Mouse (Mus musculus) embryonic facial prominence, embryonic 11.5 days (tissue): ENCODE measurements around the gene Rsrp1. TPM values are rescaled to one million over a fixed set of nuclear protein-coding genes. Genes with fewer than 3 reads are reported as not detected.

Experiments used
- ATAC-seq: fragments of 200-750 bp; cut with Nextera tagmentation; replicated peaks from 2 replicates; pipeline ENCODE4 v1.8.0; 2017; ENCODE audit warnings: low read depth; ENCODE audit not compliant: insufficient number of reproducible peaks, low FRiP score, low TSS enrichment
- DNase-seq: peaks from one replicate; pipeline ENCODE4 v3.0.0-alpha.2; 2015; ENCODE audit warnings: low spot score
- H3K27ac ChIP-seq: fragments of 300-500 bp; sonication (generic); replicated peaks from 2 replicates; pipeline ENCODE4 v1.5.1; 2014; ENCODE audit warnings: mild to moderate bottlenecking, low read depth, low read length, control low read depth
- H3K27me3 ChIP-seq: fragments of 300-500 bp; sonication (generic); 2 replicates; pipeline ENCODE4 v1.6.1; 2014; ENCODE audit warnings: mild to moderate bottlenecking, low read length, moderate library complexity, mixed read lengths; ENCODE audit not compliant: control insufficient read depth, insufficient read depth
- H3K36me3 ChIP-seq: fragments of 300-500 bp; sonication (generic); replicated peaks from 2 replicates; pipeline ENCODE4 v1.6.1; 2014; ENCODE audit warnings: low read depth, mild to moderate bottlenecking, low read length, moderate library complexity, mixed read lengths; ENCODE audit not compliant: control insufficient read depth, insufficient read depth
- H3K4me1 ChIP-seq: fragments of 300-500 bp; sonication (generic); 2 replicates; pipeline ENCODE4 v1.6.1; 2014; ENCODE audit warnings: low read length, mixed read lengths; ENCODE audit not compliant: control insufficient read depth, insufficient read depth
- H3K4me2 ChIP-seq: fragments of 300-500 bp; sonication (generic); 2 replicates; pipeline ENCODE4 v1.6.1; 2014; ENCODE audit warnings: low read depth, mild to moderate bottlenecking, control low read depth, low read length, moderate library complexity
- H3K4me3 ChIP-seq: fragments of 300-500 bp; sonication (generic); 2 replicates; pipeline ENCODE4 v1.5.1; 2014; ENCODE audit warnings: low read depth, low read length, control low read depth
- H3K9ac ChIP-seq: fragments of 300-500 bp; sonication (generic); replicated peaks from 2 replicates; pipeline ENCODE4 v1.6.1; 2014; ENCODE audit warnings: mild to moderate bottlenecking, control low read depth, low read length
- H3K9me3 ChIP-seq: fragments of 300-500 bp; sonication (generic); replicated peaks from 2 replicates; pipeline ENCODE4 v1.6.1; 2016; ENCODE audit warnings: mild to moderate bottlenecking, low read length, inconsistent platforms, mixed read lengths; ENCODE audit not compliant: control insufficient read depth
- WGBS: fragments of 180-500 bp; shearing (Covaris S2); extraction: QIAGEN DNeasy Blood & Tissue Kit; methylation state at CpG from one replicate; pipeline ENCODE4 v1.1.7; 2014; 5-methylcytosine and 5-hydroxymethylcytosine counted together
- polyA plus RNA-seq: library from polyadenylated mRNA; unstranded; fragments of >200 nt; fragmentation: Nextera tagmentation; extraction: Ambion mirVana; gene quantifications from 2 replicates; pipeline ENCODE4 v1.2.1, GENCODE M21; 2014

Gene Rsrp1
- polyA plus RNA-seq, 1 experiment from 2014 or later = 368 TPM

DNA sequence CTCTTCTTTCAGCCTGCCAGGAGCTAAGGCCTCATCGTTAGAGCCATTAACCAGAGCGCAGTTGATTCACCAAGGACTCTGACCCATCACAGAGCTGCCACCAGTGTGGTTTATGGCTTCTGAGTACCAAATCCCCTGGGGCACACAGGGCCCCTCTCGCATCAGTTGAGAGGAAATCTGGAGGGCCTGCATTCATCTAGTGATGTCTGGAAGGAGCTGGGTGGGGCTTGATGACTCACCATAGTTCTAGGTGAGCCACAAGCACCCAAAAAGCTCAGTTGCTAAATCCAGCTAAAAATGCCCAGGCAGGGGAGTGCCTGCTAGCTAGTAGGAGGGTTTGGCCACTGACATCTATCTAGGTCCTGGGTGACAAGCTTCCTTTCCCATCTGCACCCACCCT lies 32.5 kb downstream of the Rsrp1 start:
- no peaks in the 10 kb centered on the region for H3K4me1 ChIP-seq
- no peak overlapping the region for H3K4me3 ChIP-seq
- DNase-seq (no peak), ATAC-seq (no peak)
- no peak overlapping the region for H3K4me2 ChIP-seq
- no peak overlapping the region for H3K27ac ChIP-seq
- 85% methylated on average over 3 of the region's 3 CpGs for WGBS
- H3K9me3 ChIP-seq = no peaks in the 10 kb centered on the region
- H3K27me3 ChIP-seq = no peaks in the 10 kb centered on the region; the same call in 1 of the 2 replicates
- H3K9ac ChIP-seq = no peak overlapping the region
- H3K36me3 ChIP-seq = no peaks in the 10 kb centered on the region

DNA sequence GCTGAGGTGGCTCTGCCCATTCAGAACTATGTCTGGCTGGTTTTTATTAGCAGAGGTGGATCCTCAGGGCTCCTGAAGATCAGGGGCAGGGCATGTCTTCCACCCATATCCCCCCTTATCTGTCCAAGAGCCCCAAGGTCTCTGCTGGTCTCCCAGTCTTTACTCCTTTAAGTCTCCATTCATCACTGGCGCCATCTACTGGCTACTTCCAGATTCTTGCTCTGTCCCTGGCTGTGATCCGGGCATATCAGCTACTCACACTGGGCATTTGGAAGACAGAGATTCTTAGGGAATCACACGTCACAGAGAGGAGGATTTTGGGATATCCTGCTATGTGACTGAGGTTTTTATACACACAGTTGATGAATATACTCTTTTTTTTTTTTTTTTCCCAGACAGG lies 32.9 kb downstream of the Rsrp1 start:
- H3K9ac ChIP-seq = no peak overlapping the region
- WGBS = 23% methylated on average over 3 of the region's 3 CpGs
- peak; percentile 75 for DNase-seq
- no peak for ATAC-seq
- H3K9me3 ChIP-seq = no peaks in the 10 kb centered on the region
- no peak overlapping the region for H3K4me3 ChIP-seq
- no peaks in the 10 kb centered on the region for H3K36me3 ChIP-seq
- H3K27ac ChIP-seq = no peak overlapping the region
- no peaks in the 10 kb centered on the region; the same call in 1 of the 2 replicates for H3K27me3 ChIP-seq
- no peaks in the 10 kb centered on the region for H3K4me1 ChIP-seq
- H3K4me2 ChIP-seq = no peak overlapping the region

DNA sequence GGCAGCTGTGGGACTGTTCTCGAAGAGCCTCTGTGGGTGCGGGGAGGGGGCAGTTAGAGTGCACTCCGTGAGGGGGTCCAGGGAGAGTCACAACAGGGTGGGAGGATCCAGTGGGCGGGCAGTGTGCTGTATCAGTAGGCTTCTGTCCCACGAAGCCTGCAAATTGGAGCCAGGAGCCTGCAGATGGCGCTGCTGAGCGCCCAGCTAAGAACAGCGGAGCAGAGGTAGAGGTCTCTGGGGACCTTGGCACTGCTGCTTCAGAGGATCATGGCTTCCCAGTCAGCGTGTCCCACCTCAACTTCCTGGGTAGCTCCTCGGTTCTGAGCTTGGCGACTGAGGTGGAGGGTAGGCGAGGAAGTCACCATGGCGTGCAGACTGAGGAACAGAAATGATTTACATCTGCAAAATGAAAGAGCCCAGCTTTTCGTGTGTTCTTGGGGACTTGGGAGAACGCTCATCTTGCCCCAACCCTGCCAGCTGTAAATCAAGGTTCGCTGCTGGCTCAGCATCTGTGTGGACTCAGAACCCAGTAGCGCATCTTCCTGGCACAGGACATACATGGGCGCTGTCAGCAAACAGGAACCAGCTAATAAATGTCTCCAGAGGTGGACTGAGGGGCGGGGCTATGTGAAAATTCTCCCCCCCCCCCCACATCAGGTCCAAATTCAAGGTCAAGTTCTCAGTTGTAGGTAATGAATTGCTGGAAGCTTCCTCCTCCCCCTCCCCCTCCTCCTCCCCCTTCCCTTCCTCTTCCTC lies 39.8 kb downstream of the Rsrp1 start:
- ATAC-seq (no peak), DNase-seq (peak; percentile 80)
- Histone ChIP-seq H3K36me3 (no peaks in the 10 kb centered on the region), H3K4me3 (no peak overlapping the region), H3K9ac (no peak overlapping the region), H3K27ac (no peak overlapping the region), H3K4me1 (no peaks in the 10 kb centered on the region), H3K9me3 (no peaks in the 10 kb centered on the region), H3K4me2 (peak overlapping the region; percentile 10; the same call in 1 of the 2 replicates), H3K27me3 (no peaks in the 10 kb centered on the region)
- WGBS = 21% methylated on average over 19 of the region's 19 CpGs

DNA sequence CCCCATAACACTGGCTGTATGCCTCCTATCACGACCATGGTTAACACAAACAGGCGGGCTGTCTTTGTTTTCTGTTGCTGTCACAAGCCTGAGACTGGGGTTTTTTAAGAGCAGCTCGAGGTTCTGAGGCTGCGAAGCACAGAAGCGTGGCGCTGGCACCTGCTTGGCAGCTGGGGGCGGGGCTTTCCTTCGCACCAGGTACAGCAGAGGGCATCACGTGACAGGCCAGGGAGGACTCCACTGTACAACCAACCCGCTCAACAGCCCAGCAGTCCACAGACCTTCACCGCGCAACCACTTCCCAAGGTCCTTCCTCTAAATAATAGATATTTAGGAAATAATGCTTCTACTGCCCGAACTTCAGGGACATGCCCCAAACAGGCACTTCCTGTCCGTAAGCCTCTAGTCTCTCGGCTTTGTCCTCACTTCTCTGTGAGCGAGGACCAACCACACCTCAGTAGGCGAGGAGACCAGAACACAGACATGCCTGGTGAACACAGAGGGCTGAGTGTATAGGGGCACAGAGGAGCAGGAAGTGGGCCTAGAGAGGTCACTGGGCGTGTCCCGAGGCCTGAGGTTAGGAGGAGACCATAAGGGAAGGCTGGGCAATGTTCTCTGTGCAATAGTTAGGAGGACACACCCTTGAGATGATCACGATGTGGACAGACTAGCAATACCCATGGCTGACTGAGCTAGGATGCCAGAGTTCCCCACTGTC lies 44.7 kb downstream of the Rsrp1 start:
- no peaks in the 10 kb centered on the region for H3K27me3 ChIP-seq
- ATAC-seq (no peak), DNase-seq (no peak)
- H3K9me3 ChIP-seq = no peaks in the 10 kb centered on the region
- no peak overlapping the region for H3K4me3 ChIP-seq
- no peaks in the 10 kb centered on the region for H3K36me3 ChIP-seq
- WGBS = 77% methylated on average over 20 of the region's 20 CpGs
- H3K4me1 ChIP-seq = no peaks in the 10 kb centered on the region
- H3K4me2 ChIP-seq = no peak overlapping the region
- no peak overlapping the region for H3K9ac ChIP-seq
- no peak overlapping the region for H3K27ac ChIP-seq

DNA sequence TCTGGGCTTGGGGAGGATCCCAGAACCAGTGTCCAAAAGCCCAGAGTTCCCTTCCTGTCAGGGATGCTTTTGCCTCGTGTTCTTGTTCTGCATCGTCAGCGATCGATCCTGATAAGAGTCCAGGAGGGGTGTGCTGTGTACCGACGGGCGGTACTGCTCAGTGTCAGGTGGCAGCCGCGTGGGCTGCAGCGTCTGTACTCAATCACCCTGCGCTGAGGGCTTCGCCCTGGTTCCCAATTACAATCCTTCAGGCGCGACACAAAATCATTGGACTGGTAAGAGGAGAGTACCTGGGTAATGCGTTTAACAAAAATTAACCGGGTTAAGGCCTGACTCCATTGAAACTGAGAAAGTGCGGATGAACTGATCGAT lies 45.2 kb downstream of the Rsrp1 start:
- Histone ChIP-seq H3K4me2 (no peak overlapping the region), H3K27me3 (no peaks in the 10 kb centered on the region), H3K36me3 (no peaks in the 10 kb centered on the region), H3K9ac (no peak overlapping the region), H3K4me3 (no peak overlapping the region), H3K4me1 (no peaks in the 10 kb centered on the region), H3K27ac (no peak overlapping the region), H3K9me3 (no peaks in the 10 kb centered on the region)
- 76% methylated on average over 18 of the region's 18 CpGs for WGBS
- DNase-seq (no peak), ATAC-seq (no peak)

DNA sequence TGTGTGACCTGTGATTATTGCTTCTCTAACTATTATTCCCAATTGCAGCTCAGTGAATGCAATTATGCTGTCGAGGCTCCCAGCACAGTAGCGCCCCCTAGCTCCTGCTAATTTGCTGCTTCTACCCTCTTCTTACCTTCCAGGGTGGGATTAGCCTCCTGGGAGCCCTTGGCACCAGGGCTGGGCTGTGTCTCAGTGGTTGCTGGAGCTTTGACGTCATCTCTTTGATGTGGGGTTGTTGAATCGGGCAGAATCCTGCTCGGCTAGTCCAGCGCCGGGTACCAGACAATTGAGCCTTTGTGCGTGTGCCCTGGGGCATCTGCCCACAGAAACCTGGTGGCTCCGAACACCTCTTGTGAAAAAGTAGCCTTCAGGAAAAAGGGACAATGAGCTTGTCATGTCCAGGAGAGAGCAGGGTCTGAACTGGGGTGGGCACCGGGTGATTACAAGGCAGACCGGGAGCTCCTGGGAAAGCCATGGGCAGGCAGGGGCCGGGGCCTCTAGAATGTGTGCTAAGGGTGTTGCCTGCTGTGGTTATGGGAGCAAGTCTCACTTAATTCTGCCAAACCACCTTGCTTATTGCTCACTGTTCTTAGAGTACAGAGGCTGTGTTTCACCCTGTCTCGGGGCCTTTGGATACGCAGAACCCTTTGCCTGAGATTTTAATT lies 52.0 kb downstream of the Rsrp1 start:
- ATAC-seq (no peak), DNase-seq (peak; percentile 61)
- Histone ChIP-seq H3K4me3 (no peak overlapping the region), H3K4me1 (no peaks in the 10 kb centered on the region), H3K27me3 (no peaks in the 10 kb centered on the region), H3K27ac (no peak overlapping the region), H3K36me3 (no peaks in the 10 kb centered on the region), H3K9ac (no peak overlapping the region), H3K4me2 (no peak overlapping the region), H3K9me3 (no peaks in the 10 kb centered on the region)
- WGBS = 23% methylated on average over 14 of the region's 14 CpGs

DNA sequence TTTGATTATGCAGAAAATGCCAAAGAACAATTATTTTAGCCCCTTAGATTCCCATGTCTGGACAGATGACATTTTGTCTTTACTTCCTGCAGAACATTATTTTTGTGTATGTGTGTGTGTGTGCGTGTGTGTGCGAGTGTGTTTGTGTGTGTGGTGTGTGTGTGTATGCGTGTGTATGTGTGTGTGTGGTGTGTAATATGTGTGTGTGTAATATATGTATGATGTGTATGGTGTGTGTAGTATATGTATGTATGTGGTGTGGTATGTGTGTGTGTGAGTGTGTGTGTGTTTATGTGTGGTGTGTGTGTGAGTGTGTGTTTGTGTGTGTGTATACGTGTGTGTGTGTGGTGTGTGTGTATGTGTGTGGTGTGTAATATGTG lies 52.5 kb downstream of the Rsrp1 start:
- Histone ChIP-seq H3K4me1 (no peaks in the 10 kb centered on the region), H3K4me2 (no peak overlapping the region), H3K4me3 (no peak overlapping the region), H3K9ac (no peak overlapping the region), H3K36me3 (no peaks in the 10 kb centered on the region), H3K27me3 (no peaks in the 10 kb centered on the region), H3K27ac (no peak overlapping the region), H3K9me3 (no peaks in the 10 kb centered on the region)
- ATAC-seq (no peak), DNase-seq (no peak)
- WGBS = 87% methylated on average over 4 of the region's 4 CpGs
